Mouse (Mus musculus): ENCODE measurements at regions not wholly inside any gene's neighbourhood (a gene's known extent, or its start where the extent isn't known, plus 50 kb on each side); places are given as distances from the start of the nearest gene placed in this dataset.
"Not testable (repeated sequence)": the region's sequence is repeated elsewhere in the genome, so short reads cannot be mapped to it uniquely, and the experiment has no call there.

- no peak for DNase-seq (ENCODE audit: inconsistent ontology term)
Measured at GRCm38 (mm10) chr15:41920270-41920669, 1786.1 kb downstream of the 9330182O14Rik start.

DNA sequence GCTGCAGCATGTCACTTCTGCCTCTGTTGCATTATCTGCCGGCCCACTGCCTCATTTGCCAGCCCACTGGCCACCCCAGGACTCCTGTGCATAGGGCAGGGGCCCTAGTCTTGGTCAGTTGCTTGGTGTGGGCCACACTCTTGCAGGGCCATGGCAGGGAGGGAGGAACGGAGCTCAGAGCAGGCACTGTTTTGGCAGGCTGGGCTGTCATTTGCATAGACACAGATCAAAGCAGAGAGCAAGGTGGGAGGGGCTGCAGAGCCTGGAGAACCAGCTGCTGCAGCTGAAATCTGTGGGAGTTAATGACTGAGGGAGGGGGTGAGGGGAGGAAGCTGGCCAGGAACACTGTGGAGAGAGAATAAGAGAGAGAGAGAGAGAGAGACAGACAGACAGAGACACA, 1802.5 kb downstream of the 9330182O14Rik start:
- DNase-seq (ENCODE audit: inconsistent ontology term): no peak

GRCm38 (mm10) chr15:41945226-41945625, 1811.1 kb downstream of the 9330182O14Rik start:
- no peak for DNase-seq (ENCODE audit: inconsistent ontology term)

- no peak for DNase-seq (ENCODE audit: inconsistent ontology term)
Measured at GRCm38 (mm10) chr15:41947888-41948287, 1813.7 kb downstream of the 9330182O14Rik start.

DNA sequence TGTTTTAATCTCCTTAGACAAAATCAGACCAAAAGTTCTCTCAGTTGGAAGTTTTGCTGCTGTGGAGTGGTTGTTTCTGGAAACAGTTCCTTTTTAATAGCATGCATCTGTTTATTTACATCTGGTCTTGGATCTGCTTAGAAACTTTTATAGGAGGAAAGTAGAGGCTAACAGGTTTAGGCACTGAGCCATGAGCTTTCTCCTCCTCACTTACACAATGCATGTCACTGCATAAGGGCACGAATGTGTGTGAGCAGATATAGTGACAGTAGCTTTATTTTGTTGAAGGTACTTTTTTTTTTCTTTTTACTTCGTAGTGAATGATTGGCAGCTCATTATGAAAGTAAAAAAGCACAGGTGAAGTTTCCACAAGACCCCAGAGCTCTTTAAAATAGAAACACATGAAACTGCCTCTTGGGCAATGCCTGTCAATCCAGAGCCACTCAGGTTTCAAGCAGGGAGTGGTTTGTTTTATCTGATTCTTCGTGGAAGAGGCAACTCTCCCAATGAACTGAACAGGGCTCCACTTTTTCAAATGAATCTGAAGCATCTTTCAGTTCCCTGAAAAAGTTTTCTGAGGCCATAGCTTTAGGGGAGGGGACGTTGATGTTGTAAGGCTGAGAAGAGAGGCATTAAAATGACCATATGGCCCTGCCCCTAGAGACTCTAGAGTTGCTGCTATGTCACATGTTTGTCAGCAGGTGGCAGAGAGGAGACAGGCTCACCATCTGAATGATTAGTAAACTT, 1814.4 kb downstream of the 9330182O14Rik start:
- DNase-seq (ENCODE audit: inconsistent ontology term): no peak

GRCm38 (mm10) chr15:41949094-41949461, 1814.9 kb downstream of the 9330182O14Rik start:
- DNase-seq (ENCODE audit: inconsistent ontology term): no peak

DNA sequence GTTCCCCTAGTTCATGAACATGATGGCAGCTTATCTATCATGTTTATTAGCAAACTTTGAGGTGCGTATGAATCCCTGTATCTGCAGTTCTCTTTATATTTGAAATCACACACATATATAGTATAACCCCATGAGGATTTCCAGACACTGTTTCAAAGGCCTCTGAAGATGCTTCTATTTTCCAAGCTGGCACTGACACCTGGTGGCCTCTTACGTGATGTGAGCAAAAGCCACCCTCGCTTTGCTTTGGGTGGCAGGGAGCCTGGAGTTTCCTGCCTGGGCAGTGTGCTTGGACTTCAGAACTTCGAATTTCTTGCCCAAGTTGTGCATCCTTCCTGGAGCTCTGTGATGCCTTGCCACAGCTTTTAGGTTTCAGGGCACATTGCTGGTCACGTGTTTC, 1817.1 kb downstream of the 9330182O14Rik start:
- no peak for DNase-seq (ENCODE audit: inconsistent ontology term)

- DNase-seq (ENCODE audit: inconsistent ontology term): no peak
Measured at GRCm38 (mm10) chr15:41960597-41960996, 1826.4 kb downstream of the 9330182O14Rik start.

DNA sequence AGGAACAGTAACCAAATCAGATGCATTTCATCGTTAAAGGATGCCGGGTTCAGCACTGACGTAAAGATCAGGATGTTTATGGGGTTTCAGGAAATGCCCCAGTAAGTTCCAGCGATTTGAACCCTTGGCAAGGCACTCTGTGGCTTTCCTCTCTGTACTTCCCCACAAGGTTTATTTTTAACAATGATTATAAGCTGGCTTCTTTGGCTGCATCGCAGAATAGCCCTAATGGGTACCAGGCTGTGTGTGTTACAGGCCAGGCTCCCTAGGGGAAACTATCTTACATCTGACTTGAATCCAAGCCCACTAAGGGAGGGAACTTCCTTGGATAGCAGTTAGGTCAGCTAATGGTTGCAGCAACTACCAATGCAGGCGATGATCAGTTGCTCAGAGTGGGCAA, 1836.7 kb downstream of the 9330182O14Rik start:
- no peak for DNase-seq (ENCODE audit: inconsistent ontology term)

- peak; percentile 68 for DNase-seq (ENCODE audit: inconsistent ontology term)
Measured at GRCm38 (mm10) chr15:41973263-41973662, 1839.1 kb downstream of the 9330182O14Rik start.

DNA sequence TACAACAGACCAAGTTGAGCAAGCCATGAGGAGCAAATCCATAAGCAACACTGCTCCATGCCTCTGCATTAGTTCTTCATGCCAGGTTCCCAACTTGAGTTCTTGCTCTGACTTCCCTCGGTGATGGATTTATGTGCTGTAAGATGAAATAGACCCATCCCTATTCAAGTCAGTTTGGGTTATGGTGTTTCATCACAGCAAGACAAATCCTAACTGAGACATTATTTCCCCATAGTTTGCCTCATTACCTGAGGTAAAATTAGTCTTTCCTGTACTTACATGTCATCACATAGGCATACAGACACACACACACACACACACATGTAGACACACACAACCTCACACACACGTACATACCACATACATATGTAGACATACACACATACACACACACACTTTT, 1843.0 kb downstream of the 9330182O14Rik start:
- DNase-seq (ENCODE audit: inconsistent ontology term): no peak

- peak; percentile 7 for DNase-seq (ENCODE audit: inconsistent ontology term)
Measured at GRCm38 (mm10) chr15:41977649-41978231, 1843.6 kb downstream of the 9330182O14Rik start.

- DNase-seq (ENCODE audit: inconsistent ontology term): no peak
Measured at GRCm38 (mm10) chr15:41983261-41983660, 1849.1 kb downstream of the 9330182O14Rik start.

- DNase-seq (ENCODE audit: inconsistent ontology term): no peak
Measured at GRCm38 (mm10) chr15:41984267-41984666, 1850.1 kb downstream of the 9330182O14Rik start.

DNA sequence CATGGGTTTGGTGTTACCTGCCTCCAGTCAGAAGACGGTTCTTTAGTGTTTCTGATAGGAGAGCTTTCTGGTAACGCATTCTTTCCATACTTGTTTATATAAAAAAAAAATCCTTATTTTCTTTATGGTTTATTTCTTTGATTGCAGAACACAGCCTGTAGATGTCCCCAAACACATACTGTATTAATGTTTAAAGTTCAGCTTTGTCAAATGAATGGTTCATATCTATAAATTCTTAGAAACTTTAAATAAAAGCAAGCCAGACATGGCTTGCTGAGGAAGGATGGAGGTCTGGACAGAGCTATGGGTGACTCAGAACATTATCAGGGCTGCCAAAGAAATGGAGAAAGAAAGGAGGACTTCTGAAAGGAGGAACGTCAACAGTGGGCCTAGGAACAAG, 1852.1 kb downstream of the 9330182O14Rik start:
- DNase-seq (ENCODE audit: inconsistent ontology term): no peak

DNA sequence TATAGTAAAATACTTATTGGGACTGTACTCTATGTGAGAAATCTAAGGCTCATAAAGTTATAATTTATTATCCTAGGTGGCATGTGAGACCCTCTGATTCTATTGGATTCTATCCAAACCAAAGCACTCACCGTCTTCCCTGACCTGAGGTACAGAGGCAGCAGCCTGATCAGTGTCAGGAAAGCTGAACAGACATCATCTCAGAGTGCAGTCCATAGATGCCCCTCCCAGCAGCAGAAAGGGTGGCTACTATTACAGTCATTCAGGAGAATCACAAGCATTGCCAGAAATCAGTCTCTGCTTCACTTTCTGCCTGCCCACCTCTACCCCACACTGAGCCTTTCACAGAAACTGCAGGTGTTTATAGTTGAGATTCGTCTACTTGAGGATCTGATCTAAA, 1854.9 kb downstream of the 9330182O14Rik start:
- no peak for DNase-seq (ENCODE audit: inconsistent ontology term)

DNA sequence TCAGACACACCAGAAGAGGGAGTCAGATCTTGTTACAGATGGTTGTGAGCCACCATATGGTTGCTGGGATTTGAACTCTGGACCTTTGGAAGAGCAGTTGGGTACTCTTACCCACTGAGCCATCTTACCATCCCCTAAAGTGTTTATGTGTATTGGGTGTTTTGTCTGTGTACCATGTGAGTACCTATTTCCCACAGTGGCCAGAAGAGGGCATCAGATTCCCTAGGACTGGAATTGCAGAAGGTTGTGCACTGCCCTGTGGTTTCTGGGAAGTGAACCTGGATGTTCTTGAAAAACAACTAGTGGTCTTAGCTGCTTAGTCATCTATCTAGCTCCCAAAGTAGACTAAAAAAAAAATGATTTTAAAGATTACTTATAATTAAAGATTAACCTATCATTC, 1857.7 kb downstream of the 9330182O14Rik start:
- DNase-seq (ENCODE audit: inconsistent ontology term): no peak

GRCm38 (mm10) chr15:42032286-42032685, 1898.1 kb downstream of the 9330182O14Rik start:
- DNase-seq (ENCODE audit: inconsistent ontology term): not testable (repeated sequence)

DNA sequence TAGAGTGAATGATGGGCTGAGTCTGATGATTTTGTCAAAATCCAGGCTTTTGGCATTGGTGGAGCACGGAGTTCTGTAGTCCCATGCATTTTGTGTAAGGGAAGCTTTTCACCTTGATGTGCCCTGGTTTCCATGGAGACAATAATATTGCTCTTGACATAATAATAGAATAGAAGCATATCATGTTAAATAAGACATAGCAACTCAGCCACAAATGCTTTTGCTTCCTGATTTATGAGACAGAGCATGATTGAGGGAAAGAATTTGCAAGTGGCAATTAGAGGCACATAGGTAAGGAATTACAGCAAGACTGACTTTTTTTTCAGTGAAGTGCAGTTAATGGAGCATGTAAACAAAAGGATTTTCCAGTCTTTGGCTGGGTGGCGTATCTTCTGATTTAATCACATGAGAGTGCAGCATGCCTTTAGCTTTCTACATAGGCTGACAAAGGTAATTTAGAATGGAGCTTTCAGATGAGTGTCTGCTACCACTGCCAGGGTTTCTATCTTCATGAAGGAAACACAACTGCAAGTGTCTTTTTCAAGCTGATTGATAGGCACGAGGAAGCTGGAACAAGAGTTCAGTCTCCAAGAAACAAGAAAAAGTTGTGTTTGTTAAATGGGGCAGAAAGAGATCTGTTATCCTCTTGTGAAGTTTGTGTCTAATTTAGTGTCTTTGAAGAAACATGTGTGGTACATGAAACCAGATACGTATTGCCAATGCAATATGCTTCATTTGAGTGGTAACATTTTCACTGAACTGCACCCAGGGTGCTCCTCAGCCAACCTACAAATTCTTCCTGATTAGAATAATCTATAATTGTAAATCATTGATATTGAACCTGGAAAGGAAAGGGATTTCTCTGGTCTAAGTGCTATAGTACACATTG, 1913.2 kb downstream of the 9330182O14Rik start:
- peak; percentile 72 for DNase-seq (ENCODE audit: inconsistent ontology term)

DNA sequence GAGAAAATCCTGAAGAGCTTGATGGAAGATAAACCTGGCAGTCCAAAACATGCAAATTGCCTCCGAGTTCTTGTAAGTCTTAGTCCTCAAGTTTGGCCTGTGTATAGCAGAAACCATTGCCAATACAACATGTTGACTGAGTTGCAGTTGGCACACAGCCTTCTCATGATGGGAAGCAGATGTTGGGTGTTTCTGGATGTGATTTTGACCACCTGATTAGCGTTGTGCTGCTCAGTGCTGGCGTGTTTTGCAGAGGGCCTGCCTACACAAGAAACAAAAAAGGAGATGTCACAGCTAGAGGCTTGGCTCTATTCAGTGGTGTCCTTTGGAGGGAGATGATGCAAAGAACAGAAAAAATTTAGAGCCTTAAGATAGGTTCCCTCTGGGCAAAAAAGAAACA, 1922.6 kb downstream of the 9330182O14Rik start:
- DNase-seq (ENCODE audit: inconsistent ontology term): no peak

DNA sequence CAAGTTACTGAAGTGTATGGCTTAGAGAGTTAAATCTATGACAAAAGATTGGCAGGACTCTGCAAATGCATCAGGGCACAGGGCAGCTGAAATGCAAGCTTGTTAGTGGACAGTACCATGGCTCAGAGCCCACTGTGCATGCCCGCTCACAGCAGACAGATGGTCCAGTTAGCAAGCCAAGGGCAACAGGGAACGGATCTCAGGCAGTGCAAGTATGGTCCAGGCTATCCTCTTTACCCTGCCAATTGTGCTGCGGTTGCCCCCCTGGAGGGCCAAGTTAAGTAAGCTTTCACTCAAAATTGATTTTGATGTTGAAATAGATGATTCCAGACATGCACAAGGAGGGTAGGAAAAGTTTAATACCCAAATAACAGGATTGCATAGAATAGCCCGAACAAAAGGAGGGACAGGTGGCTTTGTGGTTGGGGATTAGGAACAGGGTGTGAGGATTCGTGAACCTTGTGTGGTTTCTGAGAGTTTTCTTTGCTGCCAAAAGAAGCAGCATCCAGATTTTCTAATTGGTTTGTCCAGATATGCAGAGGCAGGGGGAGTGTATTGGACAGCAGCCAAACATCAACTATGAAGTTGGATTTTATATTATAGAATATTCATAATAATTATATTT, 1934.2 kb downstream of the 9330182O14Rik start:
- DNase-seq (ENCODE audit: inconsistent ontology term): peak; percentile 97

DNA sequence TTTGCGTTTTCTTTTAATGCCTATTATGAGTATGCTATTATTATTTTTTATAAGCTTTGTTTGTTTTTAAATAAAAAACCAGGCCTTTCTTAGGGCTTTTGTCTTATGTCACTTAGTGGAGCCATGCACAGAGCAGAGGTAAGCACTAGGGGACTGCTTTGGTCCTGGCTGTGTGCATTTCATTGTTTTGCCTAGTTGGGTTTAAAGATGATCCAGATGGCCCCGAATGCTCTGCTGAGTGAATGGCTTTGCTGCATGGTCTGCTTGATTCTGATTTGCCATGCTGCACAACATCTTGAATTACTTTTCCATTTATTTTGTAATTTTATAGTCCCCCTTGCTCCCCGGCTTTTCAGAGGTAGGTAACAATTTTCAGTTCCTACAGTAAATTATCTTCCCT, 1934.9 kb downstream of the 9330182O14Rik start:
- no peak for DNase-seq (ENCODE audit: inconsistent ontology term)
